Mouse (Mus musculus) olfactory bulb, adult 2 months (tissue): ENCODE results near the gene Rsu1.

Source experiments
- CTCF ChIP-seq: fragments of 200-500 bp; IDR thresholded peaks from 2 replicates; pipeline ENCODE4 v1.5.1; 2012; ENCODE audit warnings: low read depth, mild to moderate bottlenecking, low read length, moderate library complexity; ENCODE audit not compliant: insufficient read depth
- POLR2A ChIP-seq: fragments of 200-500 bp; IDR thresholded peaks from 2 replicates; pipeline ENCODE4 v1.6.1; 2012; ENCODE audit warnings: mild to moderate bottlenecking, low read depth, low read length, moderate library complexity; ENCODE audit not compliant: insufficient read depth

- TF ChIP-seq CTCF (no peak), POLR2A (no peak)
These were observed 75.7 kb downstream of the Rsu1 start for GRCm38 (mm10) chr2:13195540-13195939.
